Mouse (Mus musculus) stomach, embryonic 14.5 days (tissue): ENCODE measurements at regions not wholly inside any gene's neighbourhood (a gene's known extent, or its start where the extent isn't known, plus 50 kb on each side); places are given as distances from the start of the nearest gene placed in this dataset.

Source experiments
- ATAC-seq: fragments of 200-750 bp; cut with Nextera tagmentation; 2 replicates; pipeline ENCODE4 v1.8.0; 2017; ENCODE audit warnings: low read depth, moderate TSS enrichment; ENCODE audit not compliant: insufficient number of reproducible peaks, insufficient read depth, low FRiP score
- H3K27ac ChIP-seq: fragments of 300-500 bp; sonication (generic); 2 replicates; pipeline ENCODE4 v1.5.1; 2014; ENCODE audit warnings: mild to moderate bottlenecking, low read length, moderate library complexity, mixed read lengths
- H3K27me3 ChIP-seq: fragments of 300-500 bp; sonication (generic); 2 replicates; pipeline ENCODE4 v1.6.1; 2014; ENCODE audit warnings: low read length, control low read depth, mixed read lengths; ENCODE audit not compliant: control insufficient read depth, insufficient read depth
- H3K36me3 ChIP-seq: fragments of 300-500 bp; sonication (generic); 2 replicates; pipeline ENCODE4 v1.6.1; 2014; ENCODE audit warnings: mild to moderate bottlenecking, control low read depth, low read length, moderate library complexity, mixed read lengths; ENCODE audit not compliant: control insufficient read depth, insufficient read depth
- H3K4me1 ChIP-seq: fragments of 300-500 bp; sonication (generic); 2 replicates; pipeline ENCODE4 v1.6.1; 2014; ENCODE audit warnings: low read length, control low read depth, mixed read lengths; ENCODE audit not compliant: control insufficient read depth, insufficient read depth
- H3K4me2 ChIP-seq: fragments of 300-500 bp; sonication (generic); replicated peaks from 2 replicates; pipeline ENCODE4 v1.6.1; 2014; ENCODE audit warnings: low read depth, low read length, control low read depth
- H3K4me3 ChIP-seq: fragments of 300-500 bp; sonication (generic); 2 replicates; pipeline ENCODE4 v1.5.1; 2014; ENCODE audit warnings: low read depth, low read length, control low read depth
- H3K9ac ChIP-seq: fragments of 300-500 bp; sonication (generic); replicated peaks from 2 replicates; pipeline ENCODE4 v1.6.1; 2014; ENCODE audit warnings: low read depth, mild to moderate bottlenecking, control low read depth, low read length, moderate library complexity, mixed read lengths
- H3K9me3 ChIP-seq: fragments of 300-500 bp; sonication (generic); 2 replicates; pipeline ENCODE4 v1.6.1; 2016; ENCODE audit warnings: low read depth, low read length, control low read depth; ENCODE audit not compliant: control insufficient read depth
- WGBS: fragments of 180-500 bp; shearing (Covaris S2); extraction: QIAGEN DNeasy Blood & Tissue Kit; methylation state at CpG from one replicate; pipeline ENCODE4 v1.1.7; 2014; 5-methylcytosine and 5-hydroxymethylcytosine counted together

GRCm38 (mm10) chr2:178981736-178982502, 460.3 kb upstream of the Cdh4 start:
- ATAC-seq = no peak
- Histone ChIP-seq H3K9ac (no peak overlapping the region), H3K27ac (no peak overlapping the region; the same call in 1 of the 2 replicates)

GRCm38 (mm10) chr2:178983801-178984200, 458.4 kb upstream of the Cdh4 start:
- WGBS = 90% methylated on average over 8 of the region's 8 CpGs
- no peak for ATAC-seq
- H3K4me2 ChIP-seq = no peak overlapping the region
- H3K36me3 ChIP-seq = no peaks in the 10 kb centered on the region
- peaks cover 9% of the 10 kb centered on the region; the same call in 1 of the 2 replicates for H3K4me1 ChIP-seq
- H3K4me3 ChIP-seq = no peak overlapping the region
- H3K9ac ChIP-seq = no peak overlapping the region
- no peak overlapping the region for H3K27ac ChIP-seq
- no peaks in the 10 kb centered on the region for H3K27me3 ChIP-seq
- no peaks in the 10 kb centered on the region for H3K9me3 ChIP-seq

More at GRCm38 (mm10) chr2:178981736-178982502, 460.3 kb upstream of the Cdh4 start:
- H3K4me3 ChIP-seq = no peak overlapping the region
- peaks cover 9% of the 10 kb centered on the region; the same call in 1 of the 2 replicates for H3K4me1 ChIP-seq
- H3K27me3 ChIP-seq = no peaks in the 10 kb centered on the region
- H3K9me3 ChIP-seq = no peaks in the 10 kb centered on the region
- H3K36me3 ChIP-seq = no peaks in the 10 kb centered on the region
- WGBS = 22% methylated on average over 7 of the region's 7 CpGs
- no peak overlapping the region for H3K4me2 ChIP-seq

GRCm38 (mm10) chr2:178987935-178988334, 454.3 kb upstream of the Cdh4 start:
- ATAC-seq = no peak
- WGBS = 67% methylated on average over 10 of the region's 10 CpGs
- no peaks in the 10 kb centered on the region for H3K36me3 ChIP-seq

GRCm38 (mm10) chr2:178989291-178989690, 452.9 kb upstream of the Cdh4 start:
- Histone ChIP-seq H3K4me3 (no peak overlapping the region), H3K27ac (no peak overlapping the region), H3K4me2 (no peak overlapping the region), H3K9me3 (no peaks in the 10 kb centered on the region), H3K9ac (no peak overlapping the region), H3K27me3 (no peaks in the 10 kb centered on the region), H3K36me3 (no peaks in the 10 kb centered on the region), H3K4me1 (0 out of 2 replicates have a peak, but pooled peaks cover 6% of the 10 kb centered on the region)
- 79% methylated on average over 7 of the region's 7 CpGs for WGBS
- no peak for ATAC-seq

More at GRCm38 (mm10) chr2:178987935-178988334, 454.3 kb upstream of the Cdh4 start:
- no peak overlapping the region for H3K4me3 ChIP-seq
- no peak overlapping the region for H3K4me2 ChIP-seq
- H3K9me3 ChIP-seq = no peaks in the 10 kb centered on the region
- H3K27ac ChIP-seq = no peak overlapping the region
- H3K9ac ChIP-seq = no peak overlapping the region
- H3K4me1 ChIP-seq = peaks cover 6% of the 10 kb centered on the region; the same call in 1 of the 2 replicates
- no peaks in the 10 kb centered on the region for H3K27me3 ChIP-seq

GRCm38 (mm10) chr2:178989784-178990183, 452.4 kb upstream of the Cdh4 start:
- H3K27ac ChIP-seq = no peak overlapping the region
- 0 out of 2 replicates have a peak, but pooled peaks cover 5% of the 10 kb centered on the region for H3K4me1 ChIP-seq
- no peaks in the 10 kb centered on the region for H3K36me3 ChIP-seq
- ATAC-seq = no peak
- H3K9me3 ChIP-seq = no peaks in the 10 kb centered on the region
- 79% methylated on average over 1 of the region's 1 CpGs for WGBS
- no peak overlapping the region for H3K4me3 ChIP-seq
- no peaks in the 10 kb centered on the region for H3K27me3 ChIP-seq
- no peak overlapping the region for H3K4me2 ChIP-seq
- no peak overlapping the region for H3K9ac ChIP-seq

GRCm38 (mm10) chr2:178990959-178991358, 451.3 kb upstream of the Cdh4 start:
- Histone ChIP-seq H3K27ac (no peak overlapping the region), H3K4me1 (no peaks in the 10 kb centered on the region), H3K9me3 (no peaks in the 10 kb centered on the region), H3K9ac (no peak overlapping the region), H3K36me3 (no peaks in the 10 kb centered on the region), H3K4me2 (no peak overlapping the region), H3K27me3 (no peaks in the 10 kb centered on the region), H3K4me3 (no peak overlapping the region)
- WGBS = 84% methylated on average over 4 of the region's 4 CpGs
- ATAC-seq = no peak

- Histone ChIP-seq H3K27me3 (no peaks in the 10 kb centered on the region), H3K36me3 (no peaks in the 10 kb centered on the region), H3K4me1 (no peaks in the 10 kb centered on the region), H3K9ac (no peak overlapping the region), H3K27ac (no peak overlapping the region), H3K4me2 (no peak overlapping the region), H3K9me3 (no peaks in the 10 kb centered on the region), H3K4me3 (no peak overlapping the region)
- WGBS = 76% methylated on average over 8 of the region's 8 CpGs
- ATAC-seq = no peak
Measured at GRCm38 (mm10) chr2:178992334-178993116, 449.7 kb upstream of the Cdh4 start.

GRCm38 (mm10) chr2:178997921-178998320, 444.3 kb upstream of the Cdh4 start:
- H3K27me3 ChIP-seq = no peaks in the 10 kb centered on the region
- no peak overlapping the region for H3K4me2 ChIP-seq
- H3K27ac ChIP-seq = no peak overlapping the region
- no peak for ATAC-seq
- no peaks in the 10 kb centered on the region for H3K4me1 ChIP-seq
- 62% methylated on average over 2 of the region's 2 CpGs for WGBS
- H3K9me3 ChIP-seq = no peaks in the 10 kb centered on the region
- H3K36me3 ChIP-seq = no peaks in the 10 kb centered on the region
- no peak overlapping the region for H3K9ac ChIP-seq
- H3K4me3 ChIP-seq = no peak overlapping the region
